Mouse (Mus musculus) brain, embryonic 14.5 days (tissue): ENCODE results near the gene Hist4h4.

Source experiments
- CTCF ChIP-seq: fragments of 200-500 bp; IDR thresholded peaks from 2 replicates; pipeline ENCODE4 v1.5.1; 2012; ENCODE audit warnings: inconsistent platforms, mild to moderate bottlenecking, moderate library complexity, borderline replicate concordance; ENCODE audit not compliant: insufficient read depth, insufficient read length; ENCODE audit errors: extremely low read depth
- POLR2A ChIP-seq: fragments of 200-500 bp; IDR thresholded peaks from 2 replicates; pipeline ENCODE4 v1.6.1; 2012; ENCODE audit warnings: mild to moderate bottlenecking, inconsistent platforms, borderline replicate concordance; ENCODE audit not compliant: poor library complexity, insufficient read depth, insufficient read length, severe bottlenecking; ENCODE audit errors: extremely low read depth

- TF ChIP-seq CTCF = no peak
- no peak for TF ChIP-seq POLR2A
Observed at GRCm38 (mm10) chr6:136813117-136813516, 8.9 kb upstream of the Hist4h4 start.
